Mouse (Mus musculus) thymus, postnatal 0 days (tissue): ENCODE measurements around the gene H2-T22. TPM values are rescaled to one million over a fixed set of nuclear protein-coding genes. Genes with fewer than 3 reads are reported as not detected.
A peak's percentile ranks its signal among the peaks of the same experiment; 100 is the strongest.
"Not testable (repeated sequence)": the region's sequence is repeated elsewhere in the genome, so short reads cannot be mapped to it uniquely, and the experiment has no call there.

ENCODE experiments used
- DNase-seq: peaks from one replicate; pipeline ENCODE4 v3.0.0-alpha.2; 2015; ENCODE audit warnings: low spot score
- polyA plus RNA-seq: library from polyadenylated mRNA; unstranded; fragments of >200 nt; fragmentation: Nextera tagmentation; extraction: Ambion mirVana; gene quantifications from 2 replicates; pipeline ENCODE4 v1.2.1, GENCODE M21; 2015

H2-T22 gene
- polyA plus RNA-seq, result 60.4 and 66.8 TPM in 2 replicates

- DNase-seq, result peak; percentile 95
These were observed at the start of gene H2-T22, which contains the start of gene Gm6034 for GRCm38 (mm10) chr17:36042610-36043169. Gene H2-T22 (minus strand): TSS chr17:36042747. Gene Gm6034 (plus strand): TSS chr17:36042961.

GRCm38 (mm10) chr17:36091933-36092332, 49.4 kb upstream of the H2-T22 start:
- DNase-seq, result not testable (repeated sequence)

GRCm38 (mm10) chr17:36085976-36086375, 43.4 kb upstream of the H2-T22 start:
- peak; percentile 67 for DNase-seq

DNA sequence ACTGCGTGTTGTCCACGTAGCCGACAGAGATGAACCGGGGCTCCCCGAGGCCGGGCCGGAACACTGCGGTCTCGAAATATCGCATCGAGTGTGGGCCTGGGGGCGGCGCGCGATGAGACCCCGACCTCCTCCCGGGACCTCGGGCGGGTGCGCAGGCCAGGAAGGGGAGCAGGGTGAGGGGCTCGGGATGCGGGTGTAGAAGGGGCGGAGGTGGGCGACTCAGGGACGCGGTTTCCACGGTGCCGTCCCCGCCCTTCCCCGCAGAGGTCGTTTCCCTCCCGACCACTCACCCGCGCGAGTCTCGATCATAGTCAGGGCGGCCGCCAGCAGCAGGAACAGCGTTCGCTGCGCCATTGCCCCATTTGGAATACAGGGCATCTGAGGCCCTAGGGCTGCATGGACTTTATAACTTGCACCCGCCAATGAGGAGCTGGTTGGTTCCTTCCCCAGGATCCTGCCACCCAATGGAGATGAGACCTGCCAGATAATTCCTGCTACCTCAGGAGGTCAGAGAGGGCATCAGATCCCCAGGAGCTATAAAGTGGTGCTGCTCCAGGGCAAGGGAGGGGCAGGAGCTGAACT, 41.4 kb upstream of the H2-T22 start:
- peak; percentile 25 for DNase-seq

DNA sequence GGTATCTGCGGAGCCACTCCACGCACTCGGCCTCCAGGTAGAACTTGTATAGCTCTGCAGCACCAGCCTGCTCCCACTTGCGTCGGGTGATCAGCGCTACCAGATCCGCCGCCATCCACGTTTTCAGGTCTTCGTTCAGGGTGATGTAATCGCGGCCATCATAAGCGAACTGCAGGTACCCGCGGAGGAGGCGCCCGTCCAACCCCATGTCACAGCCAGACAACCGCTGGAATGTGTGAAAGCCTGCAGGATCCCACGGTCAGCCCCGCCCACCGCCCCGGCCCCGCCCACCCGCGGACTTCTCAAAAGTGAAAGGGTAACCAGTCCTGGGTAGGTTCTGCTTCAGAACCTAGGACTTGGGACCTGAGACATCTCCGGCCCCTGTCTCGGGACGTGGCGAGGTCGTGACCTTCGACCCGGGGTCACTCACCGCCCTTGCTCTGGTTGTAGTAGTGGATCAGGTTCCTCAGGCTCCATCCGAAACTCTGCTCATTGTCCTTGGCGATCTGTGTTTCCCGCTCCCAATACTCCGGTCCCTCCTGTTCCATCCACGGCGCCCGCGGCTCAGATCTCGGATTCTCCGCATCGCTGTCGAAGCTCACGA, 40.8 kb upstream of the H2-T22 start:
- DNase-seq, result peak; percentile 21

DNA sequence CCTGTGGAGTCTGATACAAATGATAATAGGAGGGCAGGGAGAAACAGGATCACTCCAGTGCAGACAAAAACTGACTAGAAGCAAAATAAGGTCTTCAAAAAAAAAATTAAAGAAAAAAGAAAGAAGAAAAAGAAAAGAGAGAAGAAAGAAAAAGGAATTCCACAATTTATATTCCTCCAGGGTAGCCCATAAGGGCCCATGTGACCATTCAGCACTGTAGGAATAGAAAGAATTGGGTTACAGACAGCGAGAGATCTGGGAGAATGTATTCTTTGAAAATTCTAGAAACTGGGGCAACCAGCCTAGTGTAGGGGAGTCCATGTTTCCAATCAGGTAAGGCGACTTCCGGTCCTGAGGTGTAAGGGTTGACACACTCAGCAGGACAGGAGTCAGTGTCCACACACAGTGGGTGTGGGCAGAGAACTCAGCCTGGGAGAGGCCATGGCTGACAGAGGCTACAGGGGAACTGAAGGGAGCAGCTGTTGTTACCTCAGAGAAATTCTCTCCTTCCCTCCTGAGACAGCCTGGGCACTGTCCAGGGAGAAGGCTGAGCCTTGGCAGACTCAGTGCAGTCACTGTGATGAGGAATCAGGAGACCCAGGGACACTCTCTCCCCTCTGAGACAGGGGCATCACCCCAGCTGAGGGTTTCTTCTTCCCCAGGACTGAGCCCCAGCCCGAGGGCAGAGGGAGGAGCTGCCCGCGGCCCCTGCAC, 40.1 kb upstream of the H2-T22 start:
- not testable (repeated sequence) for DNase-seq

DNA sequence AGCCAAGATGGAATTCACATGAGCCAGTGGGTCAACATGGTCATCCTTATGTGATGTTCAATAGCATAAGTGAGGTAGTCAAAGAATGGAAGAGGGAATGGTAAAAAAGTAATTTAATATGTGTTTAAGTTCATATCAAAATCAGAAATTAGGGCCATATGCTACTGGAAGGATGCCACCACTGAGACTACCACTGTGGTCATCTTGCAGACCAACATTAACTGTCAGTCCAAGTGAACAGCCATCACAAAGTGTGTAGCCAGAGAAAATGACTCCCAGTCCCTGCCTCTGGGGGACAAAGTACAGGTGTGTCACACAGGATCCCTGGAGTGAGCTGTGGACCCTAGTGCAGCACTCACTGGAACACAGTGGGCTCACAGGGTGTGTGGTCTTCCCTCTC, 39.4 kb upstream of the H2-T22 start:
- DNase-seq, result not testable (repeated sequence)

GRCm38 (mm10) chr17:36060829-36061228, 18.3 kb upstream of the H2-T22 start:
- DNase-seq, result peak; percentile 87

- not testable (repeated sequence) for DNase-seq
These were observed 15.8 kb upstream of the H2-T22 start, which contains the start of gene Gm11127 for GRCm38 (mm10) chr17:36058362-36058761. Gene Gm11127 (minus strand): TSS chr17:36058371.

DNA sequence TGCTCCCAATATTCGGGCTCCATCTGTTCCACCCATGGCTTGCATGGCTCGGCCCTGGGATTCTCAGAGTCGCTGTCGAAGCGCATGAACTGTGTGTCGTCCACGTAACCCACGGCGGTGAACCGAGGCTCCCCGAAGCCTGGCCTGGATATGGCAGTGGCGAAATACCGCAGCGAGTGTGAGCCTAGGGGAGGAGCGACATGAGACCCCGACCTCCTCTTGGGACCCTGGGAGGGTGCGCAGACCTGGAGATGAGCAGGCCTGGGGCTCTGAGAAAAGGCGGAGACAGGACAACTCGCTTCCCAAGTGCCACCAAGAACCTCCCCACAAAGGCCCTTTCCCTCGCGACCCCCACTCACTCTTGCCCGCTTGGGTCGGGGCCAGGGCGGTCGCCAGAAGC, 15.4 kb upstream of the H2-T22 start:
- DNase-seq, result not testable (repeated sequence)

GRCm38 (mm10) chr17:36043286-36043685, 739 bp upstream of the H2-T22 start:
- no peak for DNase-seq

DNA sequence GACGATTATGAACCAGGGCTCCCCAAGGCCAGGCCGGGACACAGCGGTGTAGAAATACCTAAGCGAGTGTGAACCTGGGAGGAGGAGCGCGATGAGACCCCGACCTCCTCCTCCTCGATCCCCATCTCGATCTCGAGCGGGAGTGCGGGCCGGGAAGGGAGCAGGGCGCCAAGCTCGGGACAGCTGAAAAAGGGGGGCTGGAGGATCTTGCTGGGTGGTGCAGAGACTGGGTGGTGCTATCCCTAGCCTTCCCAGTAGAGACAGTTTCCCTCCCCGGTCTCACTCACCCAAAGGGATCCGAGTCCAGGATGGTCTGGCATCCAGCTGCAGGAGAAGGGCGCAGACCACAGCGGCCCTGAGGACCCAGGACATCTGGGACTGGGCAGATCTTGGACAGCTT, 492 bp downstream of the H2-T22 start:
- DNase-seq, result not testable (repeated sequence)

DNA sequence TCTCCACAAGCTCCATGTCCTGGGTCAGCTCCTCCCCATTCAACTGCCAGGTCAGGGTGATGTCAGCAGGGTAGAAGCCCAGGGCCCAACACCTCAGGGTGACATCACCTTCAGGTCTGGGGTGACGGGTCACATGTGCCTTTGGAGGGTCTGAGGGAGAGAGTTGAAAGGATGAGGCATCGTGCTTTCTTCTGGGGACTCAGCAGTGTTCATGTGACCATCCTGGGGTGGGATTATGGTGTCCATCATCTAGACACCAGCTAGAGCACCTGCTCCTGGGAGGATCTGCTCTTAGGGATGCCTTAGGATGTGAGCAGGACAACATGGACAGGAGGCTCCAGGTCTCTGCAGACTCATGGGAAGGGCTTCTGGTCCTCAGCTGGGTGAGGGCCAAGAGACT, 1.9 kb downstream of the H2-T22 start:
- not testable (repeated sequence) for DNase-seq

- DNase-seq, result not testable (repeated sequence)
These were observed 6.4 kb downstream of the H2-T22 start for GRCm38 (mm10) chr17:36036126-36036525.

DNA sequence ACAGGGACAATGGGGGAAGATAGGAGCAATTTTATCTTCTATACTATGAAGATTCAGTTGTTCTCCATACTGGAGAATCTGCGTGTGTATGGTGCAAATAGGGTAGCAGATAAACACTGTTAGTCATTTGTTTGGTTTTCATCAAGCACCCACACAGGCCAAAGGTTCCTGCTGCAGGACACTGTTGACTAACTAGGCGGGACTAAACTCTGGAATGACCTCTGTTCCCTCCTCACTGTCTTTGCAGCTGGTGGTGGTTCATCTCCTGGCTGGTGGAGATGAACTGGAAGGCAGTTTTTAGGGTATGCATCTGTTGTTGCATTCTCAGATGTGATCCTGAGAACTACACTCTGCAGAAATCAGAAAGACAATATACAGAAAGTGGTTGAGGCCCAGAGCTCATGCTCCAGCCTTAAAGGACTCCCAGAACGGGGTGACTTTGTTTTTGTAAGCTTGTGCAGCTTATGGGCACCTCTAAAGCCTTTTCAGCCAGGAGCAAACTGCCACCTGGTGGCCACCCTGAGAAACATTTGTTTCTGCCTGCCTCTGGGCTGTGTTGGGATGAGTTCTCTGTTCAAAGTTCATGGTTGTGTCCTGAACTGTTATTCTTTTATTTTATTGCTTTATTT, 7.4 kb downstream of the H2-T22 start:
- peak; percentile 65 for DNase-seq

GRCm38 (mm10) chr17:36034524-36034923, 8.0 kb downstream of the H2-T22 start:
- DNase-seq, result not testable (repeated sequence)

DNA sequence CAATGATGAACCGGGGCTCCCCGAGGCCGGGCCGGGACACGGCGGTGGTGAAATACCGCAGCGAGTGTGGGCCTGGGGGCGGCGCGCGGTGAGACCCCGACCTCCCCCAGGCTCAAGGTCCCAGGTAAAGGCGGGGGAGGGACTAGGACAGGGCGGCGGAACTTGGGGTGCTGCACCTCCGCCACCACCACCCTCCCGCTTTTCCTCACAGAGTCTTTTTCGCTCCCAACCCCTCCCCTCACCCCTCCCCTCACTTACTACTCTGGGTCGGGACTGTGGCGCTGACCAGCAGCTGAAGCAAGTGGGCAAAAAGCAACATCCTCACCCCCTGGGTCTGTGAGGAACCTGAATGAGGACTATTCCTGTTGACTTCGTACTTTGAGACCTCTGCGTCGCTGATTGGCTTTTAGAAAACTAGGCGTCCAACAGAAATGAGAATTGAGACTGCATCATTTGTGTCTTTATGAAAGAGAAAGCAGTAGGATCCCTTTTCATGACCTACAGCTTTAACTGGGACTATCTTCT, 10.1 kb downstream of the H2-T22 start, which contains the start of gene H2-T23:
Gene H2-T23, minus strand, starts transcription at position 505 of the 525 bp plus-strand sequence.
- DNase-seq, result peak; percentile 83

DNA sequence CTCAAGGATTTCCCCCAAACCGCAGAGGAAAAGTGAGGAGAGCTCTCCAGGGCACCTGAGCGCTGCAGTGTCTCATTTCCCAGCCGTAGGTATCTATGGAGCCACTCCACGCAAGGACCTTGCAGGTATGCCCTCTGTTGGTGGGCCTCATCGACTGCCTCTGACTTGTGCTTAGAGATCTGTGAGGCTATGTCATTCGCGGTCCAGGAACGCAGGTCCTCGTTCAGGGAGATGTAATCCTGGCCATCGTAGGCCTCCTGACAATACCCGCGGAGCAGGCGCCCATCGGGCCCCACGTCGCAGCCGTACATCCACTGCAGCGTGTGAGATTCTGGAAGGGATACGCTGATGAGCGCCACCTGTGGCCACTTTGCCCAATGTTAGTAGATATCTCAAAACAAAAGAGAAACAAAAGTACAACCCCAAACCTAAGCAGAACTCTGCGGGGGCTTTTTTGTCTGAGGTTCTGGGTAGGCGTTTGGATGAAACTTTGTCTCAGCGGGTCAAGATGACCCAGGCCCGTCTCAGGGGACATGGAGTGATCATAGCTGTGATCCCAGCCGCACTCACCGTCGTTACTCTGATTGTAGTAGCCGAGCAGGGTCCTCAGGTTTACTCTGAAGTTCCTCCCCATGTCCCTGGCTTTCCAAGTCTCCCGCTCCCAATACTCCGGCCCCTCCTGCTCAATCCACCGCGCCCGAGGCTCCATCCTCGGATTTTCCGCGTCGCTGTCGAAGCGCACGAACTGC, 10.8 kb downstream of the H2-T22 start:
- peak; percentile 55 for DNase-seq

DNA sequence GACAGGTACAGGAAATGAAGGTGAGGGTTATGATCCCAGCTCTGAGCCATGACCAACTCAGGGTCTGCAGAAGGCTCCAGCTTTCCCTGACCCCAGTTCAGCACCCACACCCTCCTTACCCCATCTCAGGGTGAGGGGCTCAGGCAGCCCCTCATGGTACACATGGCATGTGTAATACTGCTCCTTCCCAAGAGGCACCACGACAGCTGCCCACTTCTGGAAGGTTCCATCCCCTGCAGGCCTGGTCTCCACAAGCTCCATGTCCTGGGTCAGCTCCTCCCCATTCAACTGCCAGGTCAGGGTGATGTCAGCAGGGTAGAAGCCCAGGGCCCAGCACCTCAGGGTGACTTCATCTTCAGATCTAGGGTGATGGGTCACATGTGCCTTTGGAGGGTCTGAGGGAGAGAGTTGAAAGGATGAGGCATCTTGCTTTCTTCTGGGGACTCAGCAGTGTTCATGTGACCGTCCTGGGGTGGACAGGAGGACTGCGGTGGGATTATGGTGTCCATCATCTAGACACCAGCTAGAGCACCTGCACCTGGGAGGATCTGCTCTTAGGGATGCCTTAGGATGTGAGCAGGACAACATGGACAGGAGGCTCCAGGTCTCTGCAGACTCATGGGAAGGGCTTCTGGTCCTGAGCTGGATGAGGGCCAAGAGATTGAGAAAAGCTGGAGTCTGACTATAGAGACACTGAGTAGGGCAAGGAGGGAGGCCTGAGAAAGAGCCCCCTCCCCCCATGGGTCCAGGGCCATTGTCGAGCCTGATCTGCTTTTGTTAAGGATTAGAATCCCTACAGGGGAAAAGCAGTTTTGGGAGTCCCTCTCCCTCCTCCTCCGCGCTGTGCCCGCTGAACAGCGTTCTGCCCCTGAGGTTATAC, 11.6 kb downstream of the H2-T22 start:
- not testable (repeated sequence) for DNase-seq
